11 mouse cellular contexts compared by ENCODE assay signal in the genomic region with DNA sequence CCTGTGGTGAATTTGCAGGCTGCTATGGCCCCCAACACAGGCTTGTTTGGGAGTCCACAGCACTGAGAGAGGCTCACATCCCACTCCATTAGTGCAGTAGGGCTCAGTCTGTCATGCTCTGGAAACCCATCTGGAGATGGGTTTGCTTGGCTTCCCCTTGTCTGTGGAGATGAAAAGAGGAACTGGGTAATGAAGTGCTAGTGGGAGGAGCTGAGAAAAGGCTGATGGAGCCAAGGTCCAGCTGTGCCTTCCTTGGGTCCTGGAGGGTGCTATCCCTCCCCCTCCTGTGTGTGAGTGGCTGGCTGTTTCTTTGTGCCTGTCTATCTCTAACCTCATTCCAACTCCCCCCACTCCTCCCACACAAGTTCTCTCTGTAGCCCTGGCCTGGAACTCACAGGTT. TPM values are rescaled to one million over a fixed set of nuclear protein-coding genes. Genes with fewer than 3 reads are reported as not detected.
A peak's percentile ranks its signal among the peaks of the same experiment; 100 is the strongest.
DNase-seq lines count a peak whose midpoint lies in the region; ATAC-seq and TF ChIP-seq lines count a peak whose summit lies in the region.
"Had no signal": no experiment of that assay in that cellular context is flagged by ENCODE, and none has a peak within 500 bp of the region (broad histone marks: within the 10 kb centered on the region; RNA-seq: fewer than 3 reads in every experiment).

No protein-coding gene starts in this region.

- H3K9me3 ChIP-seq in forebrain, embryonic 14.5 days (replicated peaks; ENCODE audit: control insufficient read depth, low read length) = no peaks in the 10 kb centered on the region
- H3K9me3 ChIP-seq in forebrain, embryonic 13.5 days (replicated peaks) = no peaks in the 10 kb centered on the region
- no peaks in the 10 kb centered on the region for H3K9me3 ChIP-seq in lung, embryonic 16.5 days (ENCODE audit: control insufficient read depth, low read length)

- no peaks in the 10 kb centered on the region for H3K27me3 ChIP-seq in forebrain, embryonic 14.5 days (replicated peaks; ENCODE audit: control insufficient read depth, insufficient read depth, low read length)
- H3K27me3 ChIP-seq in forebrain, embryonic 13.5 days = no peaks in the 10 kb centered on the region
- no peaks in the 10 kb centered on the region for H3K27me3 ChIP-seq in lung, embryonic 16.5 days (ENCODE audit: control insufficient read depth, insufficient read depth, low read depth, low read length)

- TF ChIP-seq POLR2A in lung, adult 2 months (IDR thresholded peaks at IDR 0.05; ENCODE audit: borderline replicate concordance, extremely low read depth, low read depth, low read length) = no peak

- no peak overlapping the region for H3K4me2 ChIP-seq in forebrain, embryonic 14.5 days (ENCODE audit: low read length)
- no peak overlapping the region for H3K4me2 ChIP-seq in forebrain, embryonic 13.5 days
- no peak overlapping the region for H3K4me2 ChIP-seq in lung, embryonic 16.5 days (ENCODE audit: low read depth, low read length)
- H3K4me2 ChIP-seq: heart, embryonic 11.5 days had no signal

- no peak overlapping the region for H3K27ac ChIP-seq in forebrain, embryonic 14.5 days (ENCODE audit: low read depth, low read length)
- no peak overlapping the region for H3K27ac ChIP-seq in forebrain, embryonic 13.5 days
- H3K27ac ChIP-seq in lung, embryonic 16.5 days (ENCODE audit: low read length) = peak overlapping the region; percentile 92

- peaks cover 5% of the 10 kb centered on the region; the same call in 1 of the 2 replicates for H3K4me1 ChIP-seq in forebrain, embryonic 14.5 days (ENCODE audit: control insufficient read depth, insufficient read depth, low read length)
- peaks cover 12% of the 10 kb centered on the region for H3K4me1 ChIP-seq in forebrain, embryonic 13.5 days
- H3K4me1 ChIP-seq in lung, adult 2 months (ENCODE audit: control insufficient read depth, insufficient read depth, low read length) = peaks cover 4% of the 10 kb centered on the region
- H3K4me1 ChIP-seq in lung, embryonic 16.5 days (replicated peaks; ENCODE audit: control insufficient read depth, insufficient read depth, low read length) = peaks cover 56% of the 10 kb centered on the region

- no peak for TF ChIP-seq CTCF in lung, adult 2 months (IDR thresholded peaks at IDR 0.05; ENCODE audit: insufficient read depth, low read length)

- H3K36me3 ChIP-seq in forebrain, embryonic 14.5 days (ENCODE audit: control insufficient read depth, insufficient read depth, low read length) = no peaks in the 10 kb centered on the region
- no peaks in the 10 kb centered on the region for H3K36me3 ChIP-seq in forebrain, embryonic 13.5 days (ENCODE audit: poor library complexity, severe bottlenecking)
- no peaks in the 10 kb centered on the region for H3K36me3 ChIP-seq in lung, embryonic 16.5 days (ENCODE audit: control insufficient read depth, insufficient read depth, low read length)

- peak; percentile 45; the same call in 1 of the 2 replicates for ATAC-seq in forebrain, embryonic 14.5 days
- no peak for ATAC-seq in forebrain, embryonic 13.5 days
- ATAC-seq in lung, embryonic 16.5 days (ENCODE audit: low read depth) = peak; percentile 89
- ATAC-seq: midbrain, embryonic 16.5 days had no signal

- DNase-seq in forebrain, embryonic 14.5 days (ENCODE audit: low spot score) = peak; percentile 42
- DNase-seq in lung, adult 18-20 months = peak; percentile 58 to 70
- DNase-seq in lung, adult 2 months = no peak
- peak; percentile 45 for DNase-seq in testis, postnatal 10 days (ENCODE audit: low spot score)
- DNase-seq in cerebellum, adult 18-20 months = no peak
- no peak for DNase-seq in right cerebral cortex, postnatal 36 days (ENCODE audit: low spot score in 2 of 2)
- DNase-seq: right cerebral cortex, adult 18-20 months had no signal

- no peak overlapping the region for H3K9ac ChIP-seq in forebrain, embryonic 14.5 days (ENCODE audit: low read length)
- no peak overlapping the region for H3K9ac ChIP-seq in forebrain, embryonic 13.5 days
- H3K9ac ChIP-seq in lung, embryonic 16.5 days (ENCODE audit: low read length) = no peak overlapping the region

- H3K4me3 ChIP-seq in forebrain, embryonic 14.5 days (ENCODE audit: low read depth, low read length) = no peak overlapping the region
- H3K4me3 ChIP-seq in forebrain, embryonic 13.5 days = no peak overlapping the region
- no peak overlapping the region for H3K4me3 ChIP-seq in lung, adult 2 months (replicated peaks; ENCODE audit: extremely low read depth, low read depth, low read length)
- no peak overlapping the region for H3K4me3 ChIP-seq in lung, embryonic 16.5 days (ENCODE audit: low read length)

RNA-seq across cellular contexts. Expression of gene Tekt3, which starts 40.8 kb away (rescaled TPM):
- not detected in 2 replicates for polyA plus RNA-seq in forebrain, embryonic 14.5 days (2014; fragmentation: Nextera tagmentation; extraction: Ambion mirVana)
- polyA plus RNA-seq in forebrain, embryonic 13.5 days (2015; fragmentation: Nextera tagmentation; extraction: Ambion mirVana) = not detected in 2 replicates
- polyA plus RNA-seq in lung, adult 2 months (2012; rRNA removed) = 0.40 and 0.43 TPM in 2 replicates
- polyA plus RNA-seq in lung, embryonic 16.5 days (2015; fragmentation: Nextera tagmentation; extraction: Ambion mirVana) = 0.31 and 0.41 TPM in 2 replicates
- polyA plus RNA-seq: heart, embryonic 11.5 days; midbrain, embryonic 16.5 days had no signal

Comparison
In these comparisons a context has a peak if more than half of its experiments do, and no peak if none do; other contexts are left out.
1. DNase-seq: peak in forebrain, embryonic 14.5 days (single experiment), lung, adult 18-20 months (2 of 2) and testis, postnatal 10 days (single experiment); none in lung, adult 2 months (single experiment), cerebellum, adult 18-20 months (0 of 2) and right cerebral cortex, postnatal 36 days (0 of 2).